Comparison of ENCODE assay signal across 8 mouse cellular contexts in genomic region chr10:61977392-61978096, GRCm38 (mm10). TPM values are rescaled to one million over a fixed set of nuclear protein-coding genes. Genes with fewer than 3 reads are reported as not detected.
DNase-seq lines count a peak whose midpoint lies in the region; ATAC-seq and TF ChIP-seq lines count a peak whose summit lies in the region.

No protein-coding gene starts in this region.

- DNase-seq in kidney, postnatal 25 days, result no peak
- no peak for DNase-seq in midbrain, postnatal 0 days (ENCODE audit: low spot score)
- no peak for DNase-seq in gastrocnemius, postnatal 4 days (ENCODE audit: low spot score in 2 of 2)
- no peak for DNase-seq in right cerebral cortex, postnatal 4 days
- DNase-seq in thymus, adult 2 months, result no peak

- TF ChIP-seq POLR2A in embryonic fibroblast, embryonic 13.5 days (IDR thresholded peaks at IDR 0.05; ENCODE audit: low read depth, low read length), result no peak
- TF ChIP-seq POLR2A in thymus, adult 2 months (IDR thresholded peaks at IDR 0.05; ENCODE audit: control insufficient read depth, extremely low read depth, insufficient read depth, low read length, poor library complexity), result no peak

- peak overlapping the region; percentile 49 for H3K9ac ChIP-seq in kidney, embryonic 15.5 days
- peak overlapping the region; percentile 47 for H3K9ac ChIP-seq in intestine, embryonic 15.5 days
- H3K9ac ChIP-seq in midbrain, postnatal 0 days (replicated peaks; ENCODE audit: low read length, poor library complexity, severe bottlenecking), result no peak overlapping the region

- no peak; the same call in 1 of the 2 replicates for ATAC-seq in kidney, embryonic 15.5 days (replicated peaks; ENCODE audit: low FRiP score)
- ATAC-seq in intestine, embryonic 15.5 days, result no peak
- no peak for ATAC-seq in midbrain, postnatal 0 days (ENCODE audit: low FRiP score)

- H3K36me3 ChIP-seq in kidney, embryonic 15.5 days, result no peaks in the 10 kb centered on the region
- H3K36me3 ChIP-seq in intestine, embryonic 15.5 days, result no peaks in the 10 kb centered on the region
- H3K36me3 ChIP-seq in midbrain, postnatal 0 days (ENCODE audit: insufficient read depth, low read length), result no peaks in the 10 kb centered on the region
- H3K36me3 ChIP-seq in thymus, adult 2 months (ENCODE audit: control insufficient read depth, insufficient read depth, low read length), result no peaks in the 10 kb centered on the region

- TF ChIP-seq CTCF in embryonic fibroblast, embryonic 13.5 days (IDR thresholded peaks at IDR 0.05; ENCODE audit: borderline replicate concordance, insufficient read depth, low read length), result no peak
- no peak for TF ChIP-seq CTCF in midbrain, postnatal 0 days (IDR thresholded peaks at IDR 0.05)
- no peak for TF ChIP-seq CTCF in thymus, adult 2 months (IDR thresholded peaks at IDR 0.05; ENCODE audit: borderline replicate concordance, control insufficient read depth, extremely low read depth, insufficient read depth, low read length, poor library complexity)

- no peak overlapping the region for H3K27ac ChIP-seq in kidney, embryonic 15.5 days
- no peak overlapping the region for H3K27ac ChIP-seq in embryonic fibroblast, embryonic 13.5 days (ENCODE audit: insufficient read depth, low read length)
- no peak overlapping the region for H3K27ac ChIP-seq in intestine, embryonic 15.5 days
- no peak overlapping the region for H3K27ac ChIP-seq in midbrain, postnatal 0 days (ENCODE audit: low read depth, low read length)
- no peak overlapping the region for H3K27ac ChIP-seq in thymus, adult 2 months (ENCODE audit: control insufficient read depth, insufficient read depth, low read length)

- WGBS in kidney, embryonic 15.5 days, result 2% methylated on average over 18 of the region's 18 CpGs
- 7% methylated on average over 18 of the region's 18 CpGs for WGBS in intestine, embryonic 15.5 days
- WGBS in midbrain, postnatal 0 days, result 6% methylated on average over 18 of the region's 18 CpGs
- 7% methylated on average over 18 of the region's 18 CpGs for WGBS in thymus, adult 2 months

- H3K4me2 ChIP-seq in kidney, embryonic 15.5 days, result peak overlapping the region; percentile 89
- H3K4me2 ChIP-seq in intestine, embryonic 15.5 days (replicated peaks), result peak overlapping the region; percentile 91
- H3K4me2 ChIP-seq in midbrain, postnatal 0 days (ENCODE audit: low read depth, low read length, poor library complexity, severe bottlenecking), result peak overlapping the region; percentile 78

- peak overlapping the region; percentile 56 for H3K4me3 ChIP-seq in kidney, embryonic 15.5 days (replicated peaks)
- H3K4me3 ChIP-seq in embryonic fibroblast, embryonic 13.5 days (ENCODE audit: insufficient read depth, low read length), result 0 out of 2 replicates have a peak overlapping the region, but pooled peaks have one; percentile 39
- H3K4me3 ChIP-seq in intestine, embryonic 15.5 days (replicated peaks), result peak overlapping the region; percentile 48
- H3K4me3 ChIP-seq in midbrain, postnatal 0 days (ENCODE audit: low read depth, low read length), result peak overlapping the region; percentile 41
- no peak overlapping the region for H3K4me3 ChIP-seq in thymus, adult 2 months (ENCODE audit: control insufficient read depth, insufficient read depth, low read length)

- H3K4me1 ChIP-seq in kidney, embryonic 15.5 days, result peaks cover 44% of the 10 kb centered on the region
- H3K4me1 ChIP-seq in embryonic fibroblast, embryonic 13.5 days (ENCODE audit: control insufficient read depth, insufficient read depth, low read length), result no peaks in the 10 kb centered on the region
- H3K4me1 ChIP-seq in intestine, embryonic 15.5 days (replicated peaks), result peaks cover 26% of the 10 kb centered on the region
- peaks cover 12% of the 10 kb centered on the region for H3K4me1 ChIP-seq in midbrain, postnatal 0 days (ENCODE audit: insufficient read depth, low read length)
- H3K4me1 ChIP-seq in thymus, adult 2 months (replicated peaks; ENCODE audit: control insufficient read depth, insufficient read depth, low read length), result 0 out of 2 replicates have a peak, but pooled peaks cover 2% of the 10 kb centered on the region

- no peaks in the 10 kb centered on the region for H3K9me3 ChIP-seq in kidney, embryonic 15.5 days (replicated peaks)
- H3K9me3 ChIP-seq in intestine, embryonic 15.5 days, result no peaks in the 10 kb centered on the region
- H3K9me3 ChIP-seq in midbrain, postnatal 0 days (ENCODE audit: low read length), result no peaks in the 10 kb centered on the region

- H3K27me3 ChIP-seq in kidney, embryonic 15.5 days, result peaks cover 66% of the 10 kb centered on the region
- peaks cover 48% of the 10 kb centered on the region for H3K27me3 ChIP-seq in intestine, embryonic 15.5 days (replicated peaks)
- peaks cover 52% of the 10 kb centered on the region for H3K27me3 ChIP-seq in midbrain, postnatal 0 days (ENCODE audit: insufficient read depth, low read length)
- peaks cover 13% of the 10 kb centered on the region for H3K27me3 ChIP-seq in thymus, adult 2 months (ENCODE audit: control insufficient read depth, insufficient read depth, low read length)

RNA-seq across cellular contexts. Expression of gene Col13a1, which starts 1.4 kb away (rescaled TPM):
- polyA plus RNA-seq in kidney, embryonic 15.5 days (2015; fragmentation: Nextera tagmentation; extraction: Ambion mirVana), result 6.0 and 6.8 TPM in 2 replicates
- polyA plus RNA-seq in embryonic fibroblast, embryonic 13.5 days (2011; ENCODE audit: insufficient read length, low read depth, missing spikeins), result not detected in 2 replicates
- polyA plus RNA-seq in intestine, embryonic 15.5 days (2015; fragmentation: Nextera tagmentation; extraction: Ambion mirVana), result 6.9 and 7.1 TPM in 2 replicates
- 2.6 and 3.7 TPM in 2 replicates for total RNA-seq in midbrain, postnatal 0 days (2014; rRNA removed)
- polyA plus RNA-seq in midbrain, postnatal 0 days (2015; fragmentation: Nextera tagmentation; extraction: Ambion mirVana), result 1.2 TPM in 2 replicates
- total RNA-seq in gastrocnemius, postnatal 4 days (2021), result 1 to 10 TPM; 4.8 to 7.2 TPM
- polyA plus RNA-seq in thymus, adult 2 months (2012; rRNA removed), result 0.13 TPM in 2 replicates
